Mouse (Mus musculus): ENCODE measurements around the gene Map3k20.
A peak's percentile ranks its signal among the peaks of the same experiment; 100 is the strongest.

Gene Map3k20

DNA sequence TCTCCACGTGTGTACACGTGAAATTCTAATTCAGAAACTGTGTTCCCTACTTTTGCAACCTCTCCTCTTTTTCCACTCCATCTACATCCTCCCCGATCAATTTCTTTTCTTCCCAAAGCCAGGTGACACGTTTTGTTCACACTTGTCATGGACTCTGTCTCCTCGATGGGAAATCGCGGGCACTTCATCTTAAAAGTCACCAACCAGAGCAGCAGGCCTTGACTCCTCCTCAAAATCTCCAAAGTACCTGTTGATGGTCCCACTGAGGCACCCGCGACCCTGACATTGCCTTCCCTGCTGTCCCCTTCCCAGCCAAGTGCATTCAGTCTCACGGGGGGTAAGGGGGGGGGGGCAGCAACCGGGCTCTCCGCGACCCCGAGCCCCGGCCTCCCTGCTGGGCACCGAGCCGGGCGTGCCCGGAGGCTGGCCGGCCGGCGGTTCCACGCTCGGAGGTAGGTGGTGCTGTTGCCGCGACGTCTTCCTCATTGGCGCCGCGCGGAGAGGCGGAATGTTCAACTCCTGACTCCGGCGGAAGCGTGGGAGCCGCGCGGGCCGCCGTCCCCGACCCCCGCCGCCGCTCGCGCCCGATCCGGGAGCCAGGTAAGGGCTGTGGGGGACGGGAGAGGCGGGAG is at the start of gene Map3k20:
Gene Map3k20 (plus strand): TSS at position 382 of the 632 bp plus-strand sequence.
- peak in 1 of 2 experiments; percentile 43 for DNase-seq (ENCODE audit: low spot score in 2 of 2)

DNA sequence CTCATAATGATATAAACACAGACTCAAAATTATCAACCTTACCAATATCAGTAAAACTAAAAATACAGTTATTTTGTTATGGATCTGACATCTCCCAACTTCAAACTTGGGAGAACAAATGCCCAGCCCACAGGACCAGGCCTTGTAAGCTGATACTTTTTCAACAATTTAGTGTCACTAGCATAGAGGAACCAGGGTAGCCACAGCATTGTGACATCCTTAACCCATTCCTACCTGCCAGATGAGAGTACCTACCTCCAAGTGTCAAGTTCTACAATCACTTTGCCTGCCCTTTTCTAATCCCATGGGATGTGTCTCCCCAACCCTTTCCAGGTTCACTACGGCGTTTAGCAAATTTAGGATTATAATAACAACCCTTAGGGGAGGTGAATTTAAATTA is 47.0 kb upstream of the Map3k20 start:
- DNase-seq (ENCODE audit: low spot score in 2 of 2), result no peak

DNA sequence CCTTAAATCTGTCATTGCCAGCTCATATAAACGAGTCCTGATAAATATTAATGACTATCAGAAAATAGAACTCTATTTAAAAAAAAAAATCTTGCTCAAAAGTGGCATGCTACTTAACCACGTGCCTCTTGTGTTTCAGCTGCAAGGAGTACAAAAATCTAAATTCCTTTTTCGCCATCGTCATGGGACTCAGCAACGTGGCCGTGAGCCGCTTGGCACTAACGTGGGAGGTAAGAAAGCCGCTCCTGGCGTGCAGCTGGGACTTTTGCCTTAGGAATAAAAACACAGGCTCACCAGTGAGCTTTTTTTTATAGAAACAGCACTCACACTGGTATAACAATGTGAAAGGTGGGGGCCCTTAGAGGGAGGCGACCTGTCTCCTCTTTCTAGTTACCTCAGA is 46.5 kb upstream of the Map3k20 start:
- no peak for DNase-seq (ENCODE audit: low spot score in 2 of 2)

DNA sequence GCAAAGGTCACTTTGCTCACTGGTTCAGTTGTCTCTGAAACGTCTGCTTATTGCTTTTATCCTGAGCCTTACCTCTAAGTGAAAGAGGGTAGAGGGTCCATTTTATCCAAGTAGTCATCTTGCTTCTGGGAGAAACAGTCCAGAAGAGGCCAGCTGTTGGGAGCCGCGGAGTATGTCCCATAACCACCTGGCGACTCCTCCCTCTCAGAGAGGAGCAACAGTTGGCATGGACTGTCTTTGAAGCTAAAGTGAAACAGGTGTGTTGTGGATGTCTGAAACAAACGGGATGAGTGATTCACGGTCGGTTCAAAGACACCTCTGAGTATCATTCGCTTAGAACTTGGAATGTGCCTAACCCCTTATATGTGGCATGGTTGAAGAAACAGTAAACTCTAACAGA is 46.0 kb upstream of the Map3k20 start:
- DNase-seq (ENCODE audit: low spot score in 2 of 2), result no peak

DNA sequence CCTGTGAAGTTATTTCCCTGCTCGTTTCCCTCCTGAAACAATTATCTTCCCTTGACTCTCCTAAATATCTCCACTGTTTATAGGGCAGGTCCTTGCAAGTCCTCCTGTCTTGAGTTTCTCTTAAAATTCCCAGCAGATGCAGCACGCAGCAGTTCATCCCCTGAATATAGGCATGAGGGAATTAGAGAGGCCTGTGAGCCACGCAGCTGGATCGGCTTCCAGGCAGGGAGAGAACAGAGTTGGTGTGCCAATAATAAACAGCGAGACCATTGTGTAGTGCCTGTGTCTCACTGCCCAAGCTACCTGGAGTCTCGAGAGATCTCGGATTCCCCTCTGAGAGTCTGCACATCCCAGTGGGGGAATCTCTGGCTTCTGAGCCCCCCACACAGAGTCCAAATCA is 45.4 kb upstream of the Map3k20 start:
- DNase-seq (ENCODE audit: low spot score in 2 of 2), result no peak

DNA sequence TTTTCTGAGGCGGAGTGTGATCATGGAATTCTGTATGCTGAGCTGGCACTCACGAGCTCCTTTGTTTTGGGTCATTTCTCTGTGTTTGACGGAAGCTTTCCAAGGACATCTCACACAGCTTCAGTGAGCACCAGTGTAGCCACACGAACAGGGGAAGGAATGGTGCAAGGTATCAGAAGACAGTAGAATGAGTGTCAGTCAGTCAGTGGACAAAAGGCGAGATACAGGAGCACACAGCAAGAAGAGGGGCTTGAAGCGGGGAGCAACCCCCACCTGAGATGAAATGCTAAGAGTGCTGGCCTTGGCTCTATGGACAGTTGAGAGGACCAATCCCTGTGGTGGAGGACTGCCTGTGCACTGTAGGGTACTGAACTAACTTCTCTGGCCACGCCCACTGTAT is 44.7 kb upstream of the Map3k20 start:
- no peak for DNase-seq (ENCODE audit: low spot score in 2 of 2)

DNA sequence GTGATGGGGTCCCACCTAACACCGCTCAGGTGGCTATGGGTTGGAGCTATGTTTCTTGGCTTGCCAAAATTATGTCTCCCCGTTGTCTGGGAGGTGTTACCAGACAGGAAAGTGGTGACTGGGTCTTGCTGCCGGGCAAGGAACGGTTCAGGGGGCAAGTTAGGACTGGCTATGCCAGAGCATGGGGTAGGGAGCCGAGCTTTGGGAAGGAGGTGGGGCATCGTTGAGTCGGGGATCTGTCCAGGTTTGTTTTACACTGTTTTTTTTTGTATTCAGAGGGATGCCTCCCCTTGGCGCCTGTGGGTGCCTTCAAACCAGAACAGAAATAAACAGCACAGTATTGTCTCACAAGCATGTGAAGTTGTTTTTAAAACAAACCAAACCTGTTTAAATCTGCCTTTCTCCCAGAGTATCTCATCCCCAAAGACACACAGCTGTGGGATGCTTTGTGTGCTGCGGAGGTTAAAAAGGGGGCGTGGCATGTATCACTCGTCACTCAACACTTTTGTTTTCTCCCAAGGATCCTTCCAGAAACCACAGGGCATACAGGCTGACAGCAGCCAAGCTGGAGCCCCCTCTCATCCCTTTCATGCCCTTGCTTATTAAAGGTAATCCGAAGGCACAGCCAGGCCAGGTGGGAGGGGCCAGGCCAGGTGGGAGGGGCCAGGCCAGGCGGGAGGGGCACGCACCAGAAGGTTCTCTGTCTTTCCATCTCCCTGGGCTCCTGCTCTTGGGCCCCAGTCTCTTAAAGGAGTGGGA is 43.5 kb upstream of the Map3k20 start:
- no peak for DNase-seq (ENCODE audit: low spot score in 2 of 2)

DNA sequence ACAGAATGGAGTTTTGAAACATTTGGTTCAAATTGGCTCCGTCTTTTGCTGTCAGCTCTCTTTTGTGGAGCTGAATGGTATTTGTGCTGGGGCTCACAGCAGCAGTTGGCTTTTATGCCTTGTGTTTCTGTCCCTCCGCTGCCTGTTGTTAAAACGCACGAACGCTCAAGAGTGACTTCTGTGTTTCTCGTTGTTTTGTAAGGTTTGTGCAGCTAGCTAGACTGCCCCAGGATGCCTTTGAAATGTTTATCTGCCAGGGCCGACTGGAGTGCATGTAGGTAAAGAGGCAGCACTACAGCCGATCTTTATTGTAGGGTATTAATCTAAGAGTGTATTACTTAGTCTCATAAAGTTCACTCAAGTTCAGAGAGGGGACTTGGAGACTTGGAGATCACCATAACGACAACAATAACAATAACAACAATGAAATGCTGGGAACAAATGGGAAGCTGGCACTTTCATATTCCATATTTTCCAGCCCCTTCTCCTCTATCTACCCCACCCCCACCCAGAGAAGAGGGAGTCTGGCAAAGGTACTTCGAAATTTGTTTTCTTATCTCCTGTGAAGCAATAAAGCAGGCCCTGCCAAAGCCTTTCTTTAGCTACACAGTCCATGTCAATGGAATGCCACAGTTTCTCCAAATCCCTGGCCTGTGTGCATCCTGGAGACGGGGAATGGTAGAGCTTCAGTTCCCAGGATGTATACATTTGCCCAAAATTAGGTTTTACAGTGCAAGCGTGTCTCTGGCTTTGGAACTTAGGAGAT is 42.3 kb upstream of the Map3k20 start:
- DNase-seq (ENCODE audit: low spot score in 2 of 2), result no peak

DNA sequence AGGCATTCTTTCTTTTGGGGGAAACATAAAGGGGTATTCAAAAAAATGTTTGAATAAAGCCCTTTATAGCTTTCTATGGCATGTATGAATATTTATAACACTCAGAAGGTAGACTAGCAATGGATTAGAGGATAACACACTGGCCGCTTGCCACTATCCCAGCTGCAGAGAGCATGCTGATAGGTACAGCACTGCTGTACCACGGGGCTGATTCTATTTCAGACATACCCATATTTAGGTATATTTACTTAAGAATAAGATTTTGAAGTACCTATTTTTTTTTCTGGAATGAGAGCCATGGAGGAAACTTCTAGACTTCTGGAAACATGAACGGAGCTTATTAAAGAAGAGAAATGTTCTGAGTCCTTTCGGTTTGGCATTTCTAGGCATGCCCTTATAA is 39.8 kb upstream of the Map3k20 start:
- DNase-seq (ENCODE audit: low spot score in 2 of 2), result no peak

DNA sequence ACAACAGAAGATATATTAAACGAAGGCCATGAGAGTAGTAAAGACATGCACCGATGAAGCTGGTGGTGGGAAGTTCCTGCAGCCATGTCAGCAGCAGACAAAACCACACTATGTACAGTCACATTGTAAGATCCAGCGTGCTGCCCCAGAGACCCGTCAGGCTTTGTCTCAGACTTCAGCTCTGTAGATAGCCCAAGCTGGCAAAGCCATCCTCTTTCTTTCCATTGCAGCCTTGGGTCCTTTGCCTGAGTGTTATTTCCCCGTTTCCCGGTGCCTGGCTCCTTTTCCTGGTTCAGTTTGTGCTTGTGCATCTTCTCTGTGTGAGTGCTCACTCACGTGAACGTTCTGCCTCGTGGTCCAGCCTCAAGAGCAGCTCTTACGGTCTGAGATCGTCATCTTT is 39.1 kb upstream of the Map3k20 start:
- DNase-seq (ENCODE audit: low spot score in 2 of 2), result no peak

DNA sequence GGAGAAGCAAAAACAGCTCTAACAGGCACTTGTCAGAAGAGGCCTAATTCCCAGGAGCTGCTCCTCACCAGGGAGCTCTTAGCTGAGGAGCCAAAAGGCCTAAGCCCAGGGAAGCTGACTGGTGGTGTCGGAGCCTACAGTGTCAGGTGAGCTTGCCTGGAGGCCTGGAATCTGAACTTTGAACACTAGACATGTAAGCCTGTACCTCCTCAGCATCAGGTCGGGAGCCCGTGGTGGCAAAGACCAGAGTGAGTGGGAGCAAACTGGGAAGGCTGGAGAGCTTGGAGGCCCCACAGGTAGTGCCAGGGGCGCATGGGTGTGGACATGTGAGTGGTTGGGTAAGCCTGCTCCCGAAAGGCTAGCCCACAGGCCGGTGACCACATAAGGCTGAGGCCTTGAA is 37.6 kb upstream of the Map3k20 start:
- DNase-seq (ENCODE audit: low spot score in 2 of 2), result no peak

DNA sequence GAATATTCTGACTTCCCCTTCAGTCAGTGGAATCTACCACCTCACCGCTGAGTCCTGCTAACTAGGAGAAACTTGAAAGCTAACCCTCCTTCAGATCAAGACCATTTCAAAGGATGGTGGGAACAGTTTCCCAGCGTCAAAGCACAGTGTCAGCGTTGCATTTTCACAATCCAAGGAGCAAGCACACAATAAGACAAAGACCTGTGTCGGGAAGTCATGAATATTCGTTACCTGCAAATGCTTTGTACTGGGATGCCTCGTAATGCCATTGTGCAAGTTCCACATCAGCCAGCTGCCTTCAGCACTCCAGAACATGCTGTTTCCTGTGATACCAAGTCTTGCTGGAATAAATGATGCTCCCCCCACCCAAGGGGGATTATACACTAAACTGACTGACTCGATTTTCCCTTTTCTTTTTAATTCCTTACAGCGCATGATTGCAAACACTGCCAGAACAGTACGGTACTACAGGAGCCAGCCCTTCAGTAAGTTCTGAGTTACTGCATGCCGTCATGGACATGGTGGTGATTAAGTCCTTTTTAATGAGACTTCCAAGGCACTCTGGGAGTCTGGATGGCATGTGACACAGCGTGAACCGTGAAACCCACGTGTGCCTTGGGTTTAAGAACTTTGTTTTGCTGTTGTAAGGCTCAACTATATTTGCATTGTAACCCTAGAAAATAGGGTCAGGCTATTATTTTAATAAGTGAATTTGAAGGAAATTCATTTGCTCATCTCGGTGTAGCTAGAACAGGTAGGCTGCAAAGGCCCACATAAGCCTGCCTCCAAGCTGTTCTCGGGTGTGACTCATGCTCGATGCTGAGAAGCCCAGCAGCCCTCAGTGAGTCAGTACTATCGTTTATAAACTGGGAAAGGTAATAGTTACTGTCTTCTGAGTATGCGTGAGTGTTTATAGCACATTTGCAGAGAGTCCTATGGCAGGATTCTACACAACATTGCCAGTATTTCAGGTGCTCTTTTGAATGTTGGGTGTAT is 32.6 kb upstream of the Map3k20 start:
- no peak for DNase-seq (ENCODE audit: low spot score in 2 of 2)

DNA sequence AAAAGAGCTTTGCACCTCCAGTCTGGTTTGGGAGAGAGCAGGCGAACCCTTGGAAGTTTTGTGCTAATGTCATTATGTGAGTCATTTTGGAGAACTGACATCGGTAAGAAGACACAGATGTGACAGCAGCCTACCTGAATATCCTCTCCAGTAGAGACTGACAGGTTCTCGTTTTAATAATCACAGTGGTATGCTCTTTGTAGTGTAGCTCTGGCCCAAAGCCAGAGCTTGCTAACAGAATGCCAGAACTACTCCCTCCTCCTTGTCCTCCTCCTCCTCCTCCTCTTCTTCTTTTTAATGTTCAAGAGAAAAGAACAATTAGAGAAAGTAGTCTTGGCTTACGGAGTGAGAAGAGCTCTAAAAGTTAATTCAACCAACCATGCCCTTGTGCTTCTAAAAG is 31.6 kb upstream of the Map3k20 start:
- no peak for DNase-seq (ENCODE audit: low spot score in 2 of 2)

DNA sequence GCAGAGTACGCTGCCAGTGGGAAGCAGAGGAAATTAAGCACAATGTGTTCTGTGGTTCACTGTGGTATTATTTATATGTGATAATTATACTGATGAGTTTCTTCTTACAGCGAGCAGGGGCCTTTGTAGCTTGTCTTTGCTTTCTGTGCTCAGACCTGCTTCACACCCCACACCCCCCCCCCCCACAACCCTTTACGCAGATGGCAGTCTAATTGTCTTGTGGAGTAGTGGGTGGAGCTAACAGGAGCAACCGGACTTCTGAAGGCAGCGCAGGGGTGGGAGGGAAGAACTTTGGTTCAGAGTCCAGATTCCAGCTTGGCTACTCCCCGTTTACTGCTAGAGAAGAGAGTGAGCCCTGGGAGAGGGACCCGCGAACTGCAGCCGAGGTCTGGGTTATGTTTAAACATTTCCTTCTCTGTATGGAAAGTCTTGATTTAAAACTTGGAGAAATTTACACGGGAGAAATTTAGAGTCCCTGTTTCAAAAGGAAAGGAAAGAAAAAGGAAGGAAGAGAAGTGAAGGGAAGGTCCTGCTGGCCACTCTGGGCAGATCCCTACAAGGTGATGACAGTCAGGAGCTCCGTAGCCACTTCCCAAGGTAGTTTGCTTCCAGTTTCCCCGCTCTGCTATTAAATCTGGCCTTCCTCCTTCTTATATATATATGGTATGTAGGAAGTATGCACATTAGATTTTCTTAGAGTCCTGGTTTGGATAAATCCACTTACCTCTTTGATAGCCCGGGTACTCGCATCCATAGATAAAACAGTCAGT is 30.4 kb upstream of the Map3k20 start:
- DNase-seq (ENCODE audit: low spot score in 2 of 2), result no peak

DNA sequence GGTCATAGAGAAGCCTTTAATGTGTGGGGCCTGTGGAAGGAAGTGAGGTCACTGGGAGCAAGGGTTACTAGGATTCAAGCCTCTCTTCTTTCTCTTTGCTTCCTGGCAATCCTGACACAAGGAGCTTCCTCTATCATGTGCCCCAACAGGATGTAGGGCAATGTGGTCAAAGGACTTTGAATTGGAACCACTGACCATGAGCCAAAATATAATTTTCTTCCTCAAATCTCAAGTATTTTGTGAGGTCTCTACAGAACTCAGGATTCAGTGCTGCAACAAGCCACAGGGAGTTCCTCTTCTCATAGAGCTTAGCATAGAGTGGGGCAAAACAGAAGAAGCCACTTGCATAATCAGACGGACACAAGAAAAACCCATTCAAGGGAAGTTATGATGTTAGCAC is 24.7 kb upstream of the Map3k20 start:
- DNase-seq (ENCODE audit: low spot score in 2 of 2), result no peak

DNA sequence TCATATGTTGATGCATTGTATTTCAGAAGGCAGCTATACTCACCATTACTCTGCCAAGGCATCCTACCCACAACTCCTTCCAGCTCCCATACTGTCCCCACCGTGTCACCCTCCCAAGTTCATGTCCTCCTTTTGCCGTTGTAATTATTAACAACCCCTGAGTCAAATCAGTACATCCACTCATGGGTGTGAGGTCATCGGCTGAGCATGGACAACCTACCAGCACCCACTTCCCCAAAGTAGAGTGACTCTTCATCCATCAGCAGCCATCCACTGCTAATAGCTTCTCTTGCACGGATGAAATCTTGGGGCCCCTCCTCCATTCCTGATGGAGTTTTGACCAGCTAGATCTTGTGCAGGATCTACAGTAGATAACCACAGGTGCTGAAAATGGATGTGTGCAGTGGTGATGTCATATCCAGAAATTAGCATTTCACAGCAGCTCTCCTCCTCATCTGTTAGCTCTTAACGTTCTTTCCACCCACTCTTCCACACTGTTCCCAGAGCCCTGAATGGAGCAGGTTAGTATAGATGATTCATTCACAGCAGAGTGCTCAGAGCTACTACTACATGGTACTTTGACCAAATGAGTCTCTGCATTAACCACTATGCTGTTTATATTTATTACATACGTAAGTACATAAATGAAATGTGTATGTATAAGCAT is 22.5 kb upstream of the Map3k20 start:
- no peak for DNase-seq (ENCODE audit: low spot score in 2 of 2)

DNA sequence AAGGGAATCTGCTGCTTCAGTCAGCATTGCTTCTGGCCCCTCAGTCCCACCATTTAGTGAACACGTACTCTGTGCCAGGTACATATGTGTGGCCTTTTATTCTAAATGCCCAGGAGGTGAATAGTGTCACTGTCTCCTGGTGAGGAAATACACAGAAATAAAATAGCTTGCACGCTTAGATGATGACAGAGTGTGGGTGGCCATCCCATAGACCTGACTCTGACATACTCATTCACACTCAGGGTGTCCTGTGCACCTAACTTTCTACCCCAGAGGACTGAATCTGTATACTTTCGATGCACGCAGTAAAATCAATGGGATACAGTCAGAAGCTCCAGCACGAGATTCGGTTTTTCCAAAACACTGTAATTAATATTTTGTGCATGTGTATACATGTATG is 18.0 kb upstream of the Map3k20 start:
- DNase-seq (ENCODE audit: low spot score in 2 of 2), result no peak

DNA sequence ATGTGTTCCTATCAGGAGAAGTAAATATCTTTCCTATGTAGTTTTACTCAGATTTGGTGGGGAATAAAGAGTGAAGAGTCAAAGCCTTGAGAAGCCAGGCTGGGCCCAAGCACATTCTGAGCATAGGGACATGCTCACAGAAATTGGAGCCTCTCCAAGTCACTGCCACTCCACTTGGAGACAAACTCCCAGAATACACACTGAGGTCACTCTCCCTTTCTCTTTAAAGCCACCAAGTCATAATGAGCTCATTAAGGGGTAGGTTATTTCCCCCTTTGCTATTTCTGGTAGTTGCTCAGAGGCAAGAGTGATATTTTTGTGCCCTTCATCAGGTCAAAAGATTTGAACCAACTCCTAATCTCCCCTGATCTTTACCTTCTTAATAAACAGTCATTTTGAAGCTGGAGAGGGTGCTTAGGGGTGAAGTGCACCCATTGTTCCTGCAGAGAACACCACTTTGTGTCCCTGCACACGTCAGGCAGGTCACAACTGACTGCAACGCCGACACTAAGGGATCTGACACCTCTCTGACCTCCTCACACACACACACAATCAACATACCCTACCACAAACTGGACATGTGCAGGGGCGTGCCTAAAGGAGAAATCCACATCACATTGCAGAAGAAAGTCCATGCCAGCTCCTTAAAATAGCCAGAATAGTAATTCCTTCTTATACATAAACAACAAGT is 15.6 kb upstream of the Map3k20 start:
- DNase-seq (ENCODE audit: low spot score in 2 of 2), result no peak

DNA sequence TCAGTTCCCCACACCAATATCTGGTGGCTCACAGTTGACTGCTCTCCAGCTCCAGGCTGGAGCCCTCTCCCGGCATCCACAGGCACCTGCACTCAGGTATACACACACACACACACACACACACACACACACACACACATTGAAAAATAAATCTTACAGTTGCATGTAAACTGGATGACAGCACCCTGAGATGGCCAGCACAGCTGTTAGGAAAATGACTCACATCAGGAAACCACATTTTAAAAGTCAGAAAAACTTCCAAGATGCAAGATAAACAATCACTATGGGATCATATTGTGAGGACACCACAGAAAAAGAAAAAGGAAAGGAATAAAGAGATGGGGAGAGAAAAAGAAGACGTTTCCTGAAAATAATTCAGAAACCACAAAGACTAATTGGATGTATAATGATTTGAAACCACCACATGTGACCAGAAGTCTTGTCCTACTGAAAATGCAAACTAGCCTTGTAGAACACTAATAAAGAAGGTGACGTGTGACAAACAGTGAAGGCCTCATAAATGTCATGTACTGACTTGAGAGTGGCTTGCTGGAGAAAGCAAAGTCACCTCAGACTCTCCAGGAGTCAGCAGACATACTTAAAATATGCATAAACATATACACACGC is 7.1 kb upstream of the Map3k20 start:
- DNase-seq (ENCODE audit: low spot score in 2 of 2), result no peak

All from frontal cortex, postnatal 14 days (tissue).